21 mouse cellular contexts compared by ENCODE assay signal in genomic region chr5:114555424-114555823, GRCm38 (mm10). TPM values are rescaled to one million over a fixed set of nuclear protein-coding genes. Genes with fewer than 3 reads are reported as not detected.
DNase-seq lines count a peak whose midpoint lies in the region; TF ChIP-seq lines count a peak whose summit lies in the region.
"Had no signal": no experiment of that assay in that cellular context is flagged by ENCODE, and none has a peak within 500 bp of the region (broad histone marks: within the 10 kb centered on the region; RNA-seq: fewer than 3 reads in every experiment).

No protein-coding gene starts in this region.

- no peak overlapping the region for H3K4me3 ChIP-seq in gastrocnemius, adult 2 months
- H3K4me3 ChIP-seq in left cerebral cortex, adult 2 months, result no peak overlapping the region
- H3K4me3 ChIP-seq in thymus, adult 2 months (ENCODE audit: control insufficient read depth, insufficient read depth, low read length), result no peak overlapping the region
- H3K4me3 ChIP-seq in limb, embryonic 10.5 days, result no peak overlapping the region
- H3K4me3 ChIP-seq: forebrain, embryonic 12.5 days; heart, embryonic 13.5 days; kidney, embryonic 15.5 days; limb, embryonic 12.5 days had no signal

- H3K36me3 ChIP-seq in thymus, adult 2 months (ENCODE audit: control insufficient read depth, insufficient read depth, low read length), result no peaks in the 10 kb centered on the region
- no peaks in the 10 kb centered on the region for H3K36me3 ChIP-seq in limb, embryonic 10.5 days
- H3K36me3 ChIP-seq: forebrain, embryonic 12.5 days; G1E; heart, embryonic 13.5 days; kidney, embryonic 15.5 days; limb, embryonic 12.5 days had no signal

- WGBS in thymus, adult 2 months, result 98% methylated on average over 2 of the region's 2 CpGs
- WGBS in limb, embryonic 10.5 days, result 96% methylated on average over 2 of the region's 2 CpGs

- TF ChIP-seq POLR2A in thymus, adult 2 months (IDR thresholded peaks at IDR 0.05; ENCODE audit: control insufficient read depth, extremely low read depth, insufficient read depth, low read length, poor library complexity), result no peak

- intact Hi-C loops in gastrocnemius, adult 2 months (cut with DNase I), result no loop called here
- intact Hi-C loops in gastrocnemius, postnatal 36 days (cut with DNase I), result no loop called here
- intact Hi-C loops in left cerebral cortex, adult 2 months (cut with DNase I), result no loop called here

- no peak for DNase-seq in gastrocnemius, adult 2 months
- DNase-seq in gastrocnemius, postnatal 36 days, result no peak
- DNase-seq in left cerebral cortex, adult 2 months (ENCODE audit: extremely low spot score in 1 of 2, low spot score in 2 of 2), result no peak
- DNase-seq in left cerebral cortex, adult 18-20 months (ENCODE audit: low spot score in 2 of 2), result no peak
- DNase-seq in thymus, adult 2 months, result no peak
- no peak for DNase-seq in thymus, postnatal 10 days (ENCODE audit: low spot score in 2 of 2)
- DNase-seq in neural tube, embryonic 10.5 days (ENCODE audit: extremely low spot score, low spot score), result no peak
- DNase-seq in limb, embryonic 10.5 days (ENCODE audit: low spot score), result no peak
- DNase-seq: cerebellum, adult 11 months; embryo, embryonic 11 days; heart, postnatal 4 days; lung, adult 2 months; midbrain, embryonic 14.5 days; spleen, adult 18-20 months; thymus, postnatal 4 days had no signal

- peak; percentile 35; the same call in 1 of the 2 replicates for TF ChIP-seq CTCF in gastrocnemius, adult 2 months (IDR thresholded peaks at IDR 0.05)
- TF ChIP-seq CTCF in left cerebral cortex, adult 2 months (IDR thresholded peaks at IDR 0.05), result peak; percentile 20
- TF ChIP-seq CTCF in thymus, adult 2 months (IDR thresholded peaks at IDR 0.05; ENCODE audit: borderline replicate concordance, control insufficient read depth, extremely low read depth, insufficient read depth, low read length, poor library complexity), result peak; percentile 42; the same call in 1 of the 2 replicates

- H3K4me1 ChIP-seq in thymus, adult 2 months (replicated peaks; ENCODE audit: control insufficient read depth, insufficient read depth, low read length), result peaks cover 17% of the 10 kb centered on the region
- peaks cover 68% of the 10 kb centered on the region for H3K4me1 ChIP-seq in limb, embryonic 10.5 days

- 0 out of 2 replicates have a peak, but pooled peaks cover 2% of the 10 kb centered on the region for H3K9me3 ChIP-seq in limb, embryonic 10.5 days (replicated peaks)
- H3K9me3 ChIP-seq: kidney, embryonic 15.5 days had no signal

- H3K27me3 ChIP-seq in thymus, adult 2 months (ENCODE audit: control insufficient read depth, insufficient read depth, low read length), result no peaks in the 10 kb centered on the region
- H3K27me3 ChIP-seq in limb, embryonic 10.5 days (ENCODE audit: low read depth, poor library complexity, severe bottlenecking), result no peaks in the 10 kb centered on the region
- H3K27me3 ChIP-seq: heart, embryonic 13.5 days; kidney, embryonic 15.5 days had no signal

- no peak overlapping the region for H3K27ac ChIP-seq in gastrocnemius, adult 2 months
- no peak overlapping the region for H3K27ac ChIP-seq in left cerebral cortex, adult 2 months
- H3K27ac ChIP-seq in thymus, adult 2 months (ENCODE audit: control insufficient read depth, insufficient read depth, low read length), result no peak overlapping the region
- no peak overlapping the region for H3K27ac ChIP-seq in limb, embryonic 10.5 days
- H3K27ac ChIP-seq: forebrain, embryonic 12.5 days; heart, embryonic 13.5 days; kidney, embryonic 15.5 days; limb, embryonic 12.5 days; macrophage had no signal

RNA-seq across cellular contexts. Expression of gene Fam222a, which starts 12.4 kb away (rescaled TPM):
- 1 to 10 TPM in 1 of 2 experiments, under 1 TPM in 1; 0.18 to 1.1 TPM for total RNA-seq in gastrocnemius, adult 2 months (2021)
- under 1 TPM; 0.22 to 0.28 TPM for total RNA-seq in gastrocnemius, postnatal 36 days (2021)
- 1 to 10 TPM; 7.9 to 9.0 TPM for total RNA-seq in left cerebral cortex, adult 2 months (2021)
- total RNA-seq in left cerebral cortex, adult 18-20 months (2021), result 10 to 100 TPM; 10.9 to 11.0 TPM
- 15.3 and 18.4 TPM in 2 replicates for polyA plus RNA-seq in thymus, adult 2 months (2012; rRNA removed)
- 1.4 and 1.9 TPM in 2 replicates for polyA plus RNA-seq in limb, embryonic 10.5 days (2016; fragmentation: Nextera tagmentation; extraction: Ambion mirVana)

Comparison
In these comparisons a context has a peak if more than half of its experiments do, and no peak if none do; other contexts are left out.
1. RNA of gene Fam222a, which starts 12.4 kb away (total RNA-seq): 10.9 to 11.0 TPM in left cerebral cortex, adult 18-20 months and 7.9 to 9.0 TPM in left cerebral cortex, adult 2 months; 0.18 to 1.1 TPM in gastrocnemius, adult 2 months and 0.22 to 0.28 TPM in gastrocnemius, postnatal 36 days; every median in the first group is over 4 times any median in the second.
2. Peak in every context shown above with its lines, with median percentiles within 50 percentile points of each other: CTCF ChIP-seq.